Mouse (Mus musculus): ENCODE measurements around the gene Nlgn1. TPM values are rescaled to one million over a fixed set of nuclear protein-coding genes. Genes with fewer than 3 reads are reported as not detected.

Gene Nlgn1
- polyA plus RNA-seq, 1 experiment from 2014 or later, result 27.5 TPM

GRCm38 (mm10) chr3:26330019-26330418 is 2.2 kb downstream of the Nlgn1 start:
- no peaks in the 10 kb centered on the region for H3K36me3 ChIP-seq (replicated peaks; ENCODE audit: control insufficient read depth, insufficient read depth)
- no peak for ATAC-seq (ENCODE audit: low FRiP score)

GRCm38 (mm10) chr3:26324510-26324909 is 7.8 kb downstream of the Nlgn1 start:
- H3K36me3 ChIP-seq (replicated peaks; ENCODE audit: control insufficient read depth, insufficient read depth), result no peaks in the 10 kb centered on the region
- no peaks in the 10 kb centered on the region for H3K27me3 ChIP-seq (ENCODE audit: control insufficient read depth, insufficient read depth, low read length)
- no peaks in the 10 kb centered on the region for H3K9me3 ChIP-seq (ENCODE audit: control insufficient read depth, low read length)
- 61% methylated on average over 1 of the region's 1 CpGs for WGBS
- H3K4me2 ChIP-seq (replicated peaks), result no peak overlapping the region
- peak; percentile 34 for DNase-seq (ENCODE audit: low spot score)
- H3K4me1 ChIP-seq (replicated peaks; ENCODE audit: control insufficient read depth, insufficient read depth, low read length), result peaks cover under 1% of the 10 kb centered on the region
- no peak for ATAC-seq (ENCODE audit: low FRiP score)
- H3K9ac ChIP-seq, result no peak overlapping the region
- H3K4me3 ChIP-seq (replicated peaks; ENCODE audit: low read length), result no peak overlapping the region
- H3K27ac ChIP-seq, result no peak overlapping the region

More at GRCm38 (mm10) chr3:26330019-26330418, 2.2 kb downstream of the Nlgn1 start:
- Histone ChIP-seq H3K4me1 (replicated peaks; ENCODE audit: control insufficient read depth, insufficient read depth, low read length) (peaks cover 7% of the 10 kb centered on the region), H3K4me2 (replicated peaks) (peak overlapping the region; percentile 92), H3K9me3 (ENCODE audit: control insufficient read depth, low read length) (no peaks in the 10 kb centered on the region), H3K9ac (peak overlapping the region; percentile 82), H3K4me3 (replicated peaks; ENCODE audit: low read length) (peak overlapping the region; percentile 76), H3K27ac (0 out of 2 replicates have a peak overlapping the region, but pooled peaks have one; percentile 14), H3K27me3 (ENCODE audit: control insufficient read depth, insufficient read depth, low read length) (no peaks in the 10 kb centered on the region)
- peak; percentile 32 for DNase-seq (ENCODE audit: low spot score)
- 54% methylated on average over 4 of the region's 4 CpGs for WGBS

GRCm38 (mm10) chr3:26317397-26317796 is 14.9 kb downstream of the Nlgn1 start:
- Histone ChIP-seq H3K27ac (no peak overlapping the region), H3K27me3 (ENCODE audit: control insufficient read depth, insufficient read depth, low read length) (no peaks in the 10 kb centered on the region), H3K4me1 (replicated peaks; ENCODE audit: control insufficient read depth, insufficient read depth, low read length) (no peaks in the 10 kb centered on the region), H3K4me2 (replicated peaks) (no peak overlapping the region), H3K9me3 (ENCODE audit: control insufficient read depth, low read length) (no peaks in the 10 kb centered on the region), H3K4me3 (replicated peaks; ENCODE audit: low read length) (no peak overlapping the region), H3K36me3 (replicated peaks; ENCODE audit: control insufficient read depth, insufficient read depth) (no peaks in the 10 kb centered on the region), H3K9ac (no peak overlapping the region)
- no peak for ATAC-seq (ENCODE audit: low FRiP score)
- DNase-seq (ENCODE audit: low spot score), result no peak
- WGBS, result 70% methylated on average over 2 of the region's 2 CpGs

- ATAC-seq (ENCODE audit: low FRiP score) (no peak), DNase-seq (ENCODE audit: low spot score) (no peak)
- WGBS, result 47% methylated on average over 5 of the region's 5 CpGs
Measured at GRCm38 (mm10) chr3:26297869-26298268, 34.4 kb downstream of the Nlgn1 start.

GRCm38 (mm10) chr3:26270894-26271795 is 61.1 kb downstream of the Nlgn1 start:
- H3K27ac ChIP-seq, result no peak overlapping the region
- no peaks in the 10 kb centered on the region for H3K27me3 ChIP-seq (ENCODE audit: control insufficient read depth, insufficient read depth, low read length)
- H3K36me3 ChIP-seq (replicated peaks; ENCODE audit: control insufficient read depth, insufficient read depth), result no peaks in the 10 kb centered on the region
- no peak for DNase-seq (ENCODE audit: low spot score)
- no peaks in the 10 kb centered on the region for H3K4me1 ChIP-seq (replicated peaks; ENCODE audit: control insufficient read depth, insufficient read depth, low read length)
- H3K9me3 ChIP-seq (ENCODE audit: control insufficient read depth, low read length), result no peaks in the 10 kb centered on the region
- no peak overlapping the region for H3K4me3 ChIP-seq (replicated peaks; ENCODE audit: low read length)
- ATAC-seq (ENCODE audit: low FRiP score), result no peak
- H3K9ac ChIP-seq, result no peak overlapping the region
- 35% methylated on average over 4 of the region's 4 CpGs for WGBS
- no peak overlapping the region for H3K4me2 ChIP-seq (replicated peaks)

More at GRCm38 (mm10) chr3:26297869-26298268, 34.4 kb downstream of the Nlgn1 start:
- H3K27ac ChIP-seq, result no peak overlapping the region
- H3K36me3 ChIP-seq (replicated peaks; ENCODE audit: control insufficient read depth, insufficient read depth), result no peaks in the 10 kb centered on the region
- H3K9me3 ChIP-seq (ENCODE audit: control insufficient read depth, low read length), result no peaks in the 10 kb centered on the region
- no peaks in the 10 kb centered on the region for H3K4me1 ChIP-seq (replicated peaks; ENCODE audit: control insufficient read depth, insufficient read depth, low read length)
- H3K27me3 ChIP-seq (ENCODE audit: control insufficient read depth, insufficient read depth, low read length), result no peaks in the 10 kb centered on the region
- H3K4me2 ChIP-seq (replicated peaks), result no peak overlapping the region
- H3K4me3 ChIP-seq (replicated peaks; ENCODE audit: low read length), result no peak overlapping the region
- no peak overlapping the region for H3K9ac ChIP-seq

GRCm38 (mm10) chr3:26246564-26246963 is 85.7 kb downstream of the Nlgn1 start:
- Histone ChIP-seq H3K4me2 (replicated peaks) (no peak overlapping the region), H3K9me3 (ENCODE audit: control insufficient read depth, low read length) (no peaks in the 10 kb centered on the region), H3K36me3 (replicated peaks; ENCODE audit: control insufficient read depth, insufficient read depth) (no peaks in the 10 kb centered on the region), H3K27me3 (ENCODE audit: control insufficient read depth, insufficient read depth, low read length) (no peaks in the 10 kb centered on the region), H3K4me1 (replicated peaks; ENCODE audit: control insufficient read depth, insufficient read depth, low read length) (no peaks in the 10 kb centered on the region), H3K9ac (no peak overlapping the region), H3K27ac (no peak overlapping the region), H3K4me3 (replicated peaks; ENCODE audit: low read length) (no peak overlapping the region)
- ATAC-seq (ENCODE audit: low FRiP score) (no peak), DNase-seq (ENCODE audit: low spot score) (no peak)
- 75% methylated on average over 7 of the region's 7 CpGs for WGBS

- ATAC-seq (ENCODE audit: low FRiP score) (no peak), DNase-seq (ENCODE audit: low spot score) (no peak)
- no peak overlapping the region for H3K4me2 ChIP-seq (replicated peaks)
- no peaks in the 10 kb centered on the region for H3K27me3 ChIP-seq (ENCODE audit: control insufficient read depth, insufficient read depth, low read length)
- H3K9me3 ChIP-seq (ENCODE audit: control insufficient read depth, low read length), result no peaks in the 10 kb centered on the region
- H3K27ac ChIP-seq, result no peak overlapping the region
- H3K4me1 ChIP-seq (replicated peaks; ENCODE audit: control insufficient read depth, insufficient read depth, low read length), result no peaks in the 10 kb centered on the region
- no peaks in the 10 kb centered on the region for H3K36me3 ChIP-seq (replicated peaks; ENCODE audit: control insufficient read depth, insufficient read depth)
- no peak overlapping the region for H3K9ac ChIP-seq
- H3K4me3 ChIP-seq (replicated peaks; ENCODE audit: low read length), result no peak overlapping the region
- WGBS, result 67% methylated on average over 2 of the region's 2 CpGs
Measured at GRCm38 (mm10) chr3:26243274-26243673, 89.0 kb downstream of the Nlgn1 start.

- no peaks in the 10 kb centered on the region for H3K27me3 ChIP-seq (ENCODE audit: control insufficient read depth, insufficient read depth, low read length)
- no peak overlapping the region for H3K27ac ChIP-seq
- H3K4me1 ChIP-seq (replicated peaks; ENCODE audit: control insufficient read depth, insufficient read depth, low read length), result no peaks in the 10 kb centered on the region
- ATAC-seq (ENCODE audit: low FRiP score), result no peak
- no peak overlapping the region for H3K4me2 ChIP-seq (replicated peaks)
- WGBS, result 86% methylated on average over 2 of the region's 2 CpGs
- no peaks in the 10 kb centered on the region for H3K36me3 ChIP-seq (replicated peaks; ENCODE audit: control insufficient read depth, insufficient read depth)
- no peak overlapping the region for H3K4me3 ChIP-seq (replicated peaks; ENCODE audit: low read length)
- no peak for DNase-seq (ENCODE audit: low spot score)
- no peak overlapping the region for H3K9ac ChIP-seq
- no peaks in the 10 kb centered on the region for H3K9me3 ChIP-seq (ENCODE audit: control insufficient read depth, low read length)
Measured at GRCm38 (mm10) chr3:26230006-26230405, 102.3 kb downstream of the Nlgn1 start.

- Histone ChIP-seq H3K27ac (no peak overlapping the region), H3K9me3 (ENCODE audit: control insufficient read depth, low read length) (no peaks in the 10 kb centered on the region), H3K4me2 (replicated peaks) (no peak overlapping the region), H3K27me3 (ENCODE audit: control insufficient read depth, insufficient read depth, low read length) (no peaks in the 10 kb centered on the region), H3K4me1 (replicated peaks; ENCODE audit: control insufficient read depth, insufficient read depth, low read length) (no peaks in the 10 kb centered on the region), H3K36me3 (replicated peaks; ENCODE audit: control insufficient read depth, insufficient read depth) (no peaks in the 10 kb centered on the region), H3K4me3 (replicated peaks; ENCODE audit: low read length) (no peak overlapping the region), H3K9ac (no peak overlapping the region)
- 53% methylated on average over 6 of the region's 6 CpGs for WGBS
- no peak; the same call in 1 of the 2 replicates for ATAC-seq (ENCODE audit: low FRiP score)
- no peak for DNase-seq (ENCODE audit: low spot score)
Measured at GRCm38 (mm10) chr3:26228827-26229226, 103.4 kb downstream of the Nlgn1 start.

Data from hindbrain, embryonic 14.5 days (tissue).